Mouse (Mus musculus) urinary bladder, postnatal 25 days (tissue): ENCODE measurements around the gene Gm45213.

Experiments used
- DNase-seq: peaks from one replicate; pipeline ENCODE4 v3.0.0; 2022; ENCODE audit warnings: low spot score

The Gm45213 gene

GRCm38 (mm10) chr7:66043552-66044459 is at the start of gene Gm45213:
TSS of gene Gm45213 (plus strand) at chr7:66043602.
- no peak for DNase-seq

DNA sequence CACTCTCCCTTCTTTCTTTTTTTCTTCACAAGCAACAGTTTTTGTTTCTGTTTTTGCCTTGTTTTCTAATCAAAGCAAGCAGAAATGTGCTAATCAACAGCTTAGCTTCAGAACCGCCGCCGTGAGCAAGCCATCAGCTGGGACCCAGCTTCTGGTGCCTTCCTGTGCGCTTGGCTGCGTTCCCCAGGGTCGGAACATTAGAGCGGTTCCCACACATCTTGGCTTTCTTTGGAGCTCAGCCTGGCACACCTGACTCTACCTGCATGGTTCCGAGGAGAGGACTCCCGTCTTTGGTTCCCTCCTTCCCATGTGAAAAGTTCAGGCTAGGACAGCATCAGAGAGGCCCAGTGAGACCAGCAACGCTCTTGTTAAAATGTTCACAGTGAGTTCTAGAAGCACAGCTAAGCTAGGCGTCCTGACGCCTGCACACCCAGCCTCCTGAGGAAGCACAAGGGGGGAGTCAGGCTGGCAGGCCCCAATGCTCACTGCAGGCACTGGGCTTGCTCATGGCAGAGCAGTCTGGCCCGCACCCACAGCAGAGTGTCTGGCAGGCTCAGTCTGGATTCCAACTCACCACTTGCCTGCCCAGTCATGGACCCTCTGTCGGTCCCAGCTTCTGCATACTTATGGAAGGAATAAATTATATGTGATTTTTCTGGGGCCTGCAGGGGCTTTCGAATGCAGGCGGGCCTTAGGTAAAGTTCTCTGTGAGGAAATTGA is 42.2 kb upstream of the Gm45213 start:
- no peak for DNase-seq

DNA sequence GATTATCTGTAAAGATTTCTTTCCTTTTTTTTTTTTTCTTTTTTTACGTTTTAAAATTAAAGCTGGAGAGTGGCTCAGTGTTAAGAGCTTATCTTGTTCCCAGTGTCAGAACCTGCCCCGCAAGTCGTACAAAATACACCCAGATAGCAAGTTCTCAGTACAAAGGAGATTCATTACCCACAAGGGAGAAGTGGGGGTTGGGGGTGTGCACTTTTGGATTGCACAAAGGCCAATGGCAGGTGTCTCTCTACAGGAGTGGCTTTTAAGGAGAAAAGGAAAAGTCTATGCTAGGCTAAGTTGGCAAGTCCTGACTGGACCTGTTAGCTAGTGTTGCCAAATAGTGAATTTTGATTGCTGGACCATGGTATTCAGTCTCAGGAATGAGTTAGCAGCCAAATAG is 41.6 kb upstream of the Gm45213 start:
- DNase-seq = no peak

- no peak for DNase-seq
These were observed 40.0 kb upstream of the Gm45213 start for GRCm38 (mm10) chr7:66003447-66003846.

DNA sequence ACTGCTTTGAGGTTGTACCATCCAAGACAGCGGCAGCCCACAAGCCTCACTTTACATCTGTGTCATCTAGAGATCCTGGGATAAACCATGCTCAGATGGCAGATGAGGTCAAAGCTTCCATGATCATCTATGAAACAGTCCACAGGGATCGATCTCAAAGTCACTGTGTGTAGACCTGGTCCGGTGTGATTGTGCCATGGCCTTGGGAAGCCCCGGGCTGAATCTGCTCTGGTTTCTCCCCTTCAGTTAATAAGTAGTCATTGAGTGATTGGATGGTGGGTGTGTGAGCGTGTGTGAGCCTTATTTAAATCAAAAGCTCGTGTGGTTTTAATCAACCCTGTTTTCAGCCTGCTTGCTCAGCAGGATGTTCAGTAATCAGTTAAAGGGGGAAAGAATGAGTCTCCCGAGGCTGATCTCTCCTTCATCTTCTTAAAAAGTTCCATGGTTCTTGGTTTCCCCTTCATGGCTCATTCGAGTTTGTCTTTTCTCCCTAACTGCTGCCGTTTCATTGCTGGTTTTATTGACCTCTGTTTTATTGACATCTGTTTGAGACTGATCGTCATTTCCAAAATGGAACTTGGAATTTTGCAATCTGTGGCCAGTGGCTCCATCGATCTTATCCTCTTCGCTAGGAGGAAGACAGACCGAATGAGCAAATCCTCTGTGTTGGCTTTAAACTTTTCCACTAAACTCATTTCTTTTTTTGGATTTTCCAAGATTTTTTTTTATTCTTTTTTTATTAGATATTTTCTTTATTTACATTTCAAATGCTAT is 39.4 kb upstream of the Gm45213 start:
- no peak for DNase-seq

- DNase-seq = no peak
These were observed 38.3 kb upstream of the Gm45213 start for GRCm38 (mm10) chr7:66005066-66005465.

DNA sequence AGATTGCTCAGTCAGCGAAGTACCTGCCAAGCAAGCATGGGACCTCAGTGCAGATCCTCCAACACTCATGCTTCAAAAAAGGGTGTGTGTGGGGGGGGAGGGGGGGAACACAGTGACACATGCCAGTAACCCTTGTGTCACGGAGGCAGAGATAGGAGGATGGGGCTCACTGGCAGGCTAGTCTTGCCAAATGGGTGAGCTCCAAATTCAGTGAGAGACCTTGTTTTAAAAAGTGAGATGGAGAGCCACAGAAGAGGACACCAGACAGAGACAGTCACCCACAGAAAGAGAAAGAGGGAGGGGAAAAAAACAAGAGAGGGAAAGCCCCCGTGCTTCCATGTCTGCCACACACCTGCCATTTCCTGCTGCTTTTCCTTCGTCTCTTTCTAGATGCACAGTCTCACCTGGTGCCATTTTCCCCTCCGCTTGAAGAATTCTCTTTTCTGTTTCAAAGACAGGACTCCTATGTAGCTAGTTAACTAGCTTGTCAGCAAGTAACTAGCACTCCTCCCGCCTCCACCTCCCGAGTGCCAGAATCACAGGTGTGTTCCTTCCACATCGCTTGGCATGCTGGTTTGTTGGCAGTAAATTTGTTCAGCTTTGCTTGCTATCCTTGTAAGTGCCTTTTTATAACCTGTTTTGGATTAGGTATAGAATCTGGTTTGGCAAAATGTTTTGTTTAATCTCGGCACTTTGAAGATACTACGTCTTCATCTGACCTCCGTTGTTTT is 35.1 kb upstream of the Gm45213 start:
- no peak for DNase-seq

DNA sequence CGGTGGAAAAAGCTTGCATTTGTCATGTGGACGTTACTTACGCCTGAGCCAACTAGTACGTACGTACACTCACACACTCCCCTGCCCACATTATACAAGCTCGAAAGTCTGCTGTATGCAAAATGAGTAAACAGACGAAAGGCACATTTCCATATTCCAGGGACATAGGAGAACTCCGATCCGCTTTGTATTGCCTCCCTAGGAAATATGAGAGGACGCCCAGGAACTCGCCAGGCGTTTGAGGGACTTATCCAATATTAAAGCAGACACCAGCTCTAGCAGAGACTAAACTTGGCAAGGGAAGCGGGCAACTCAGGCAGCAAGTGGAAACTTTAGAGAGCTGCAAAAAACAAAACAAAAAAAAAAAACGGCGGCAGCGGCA is 34.5 kb upstream of the Gm45213 start:
- DNase-seq = no peak

GRCm38 (mm10) chr7:66010518-66010917 is 32.9 kb upstream of the Gm45213 start:
- no peak for DNase-seq

DNA sequence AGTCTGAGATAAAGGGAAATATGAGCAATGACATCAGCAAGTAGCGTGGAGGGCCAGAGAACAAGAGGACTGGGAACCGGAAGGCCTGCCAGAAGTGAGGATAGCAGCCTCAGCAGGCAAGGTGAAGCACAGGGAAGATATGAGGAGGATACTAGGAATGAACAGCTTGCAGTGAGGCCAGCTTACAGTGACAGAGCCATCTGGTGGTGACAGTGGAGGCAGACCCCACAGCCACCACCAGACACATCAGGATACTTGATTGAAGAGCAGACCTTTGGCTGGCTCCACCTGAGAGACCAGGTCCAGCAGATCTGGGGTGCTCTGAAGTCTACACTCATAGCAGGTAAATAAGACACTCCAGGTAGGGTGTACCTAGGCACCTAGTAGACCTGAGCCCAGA is 15.7 kb upstream of the Gm45213 start:
- DNase-seq = no peak

DNA sequence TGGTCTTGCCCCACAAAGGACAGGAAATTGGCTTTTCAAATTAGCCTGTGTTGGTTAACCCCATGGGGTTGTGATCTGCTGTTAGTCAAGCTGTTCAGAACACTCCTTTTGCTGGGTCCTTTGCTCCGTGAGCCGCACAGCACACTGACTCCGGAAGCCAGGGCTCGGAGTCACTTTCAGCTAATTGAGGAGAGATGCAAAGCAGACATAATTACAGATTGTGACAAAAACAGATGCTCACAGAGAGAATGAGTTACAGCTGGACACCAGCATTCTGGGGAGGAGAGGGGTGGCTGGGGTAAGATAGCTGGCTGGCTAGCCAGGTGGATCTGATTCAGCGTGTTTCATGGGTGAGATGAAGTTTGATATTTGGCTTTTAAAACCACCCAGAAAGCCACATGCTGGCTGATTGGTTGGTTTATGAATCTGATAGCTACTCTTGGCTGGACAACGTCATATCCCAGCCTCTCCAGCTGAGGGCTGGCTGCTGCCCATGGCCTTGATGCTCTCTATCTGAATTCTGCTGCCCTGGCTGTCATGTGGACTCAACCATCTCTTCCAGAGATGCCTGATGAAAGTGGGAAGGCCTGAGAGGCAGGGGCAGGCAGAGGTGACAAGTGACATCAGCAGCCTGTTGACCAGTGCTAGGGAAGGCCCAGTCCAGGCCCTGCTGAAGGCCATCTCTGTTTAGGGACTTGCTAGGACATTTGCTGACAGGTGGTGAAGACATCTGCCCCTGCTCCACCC is 14.5 kb upstream of the Gm45213 start:
- DNase-seq = no peak

DNA sequence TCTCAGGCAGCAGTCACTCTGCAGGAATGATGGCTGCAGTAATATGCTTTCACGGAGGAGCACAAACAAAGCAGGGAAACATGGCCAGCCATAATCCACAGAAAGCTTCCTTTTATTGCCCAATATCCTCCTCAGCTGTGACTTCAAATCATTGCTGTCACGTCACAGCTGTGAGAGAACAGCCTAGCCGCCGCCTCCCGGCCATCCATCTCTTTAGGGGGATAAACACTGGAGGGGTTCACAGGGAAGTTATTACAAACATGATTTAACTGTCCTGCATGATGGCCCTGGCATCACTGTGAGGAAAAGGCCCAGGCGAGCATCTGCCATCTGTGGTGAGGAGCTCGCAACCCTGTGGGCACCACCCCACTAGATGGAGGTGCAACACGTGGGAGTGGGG is 6.6 kb upstream of the Gm45213 start:
- no peak for DNase-seq

GRCm38 (mm10) chr7:66038261-66038660 is 5.1 kb upstream of the Gm45213 start:
- no peak for DNase-seq

DNA sequence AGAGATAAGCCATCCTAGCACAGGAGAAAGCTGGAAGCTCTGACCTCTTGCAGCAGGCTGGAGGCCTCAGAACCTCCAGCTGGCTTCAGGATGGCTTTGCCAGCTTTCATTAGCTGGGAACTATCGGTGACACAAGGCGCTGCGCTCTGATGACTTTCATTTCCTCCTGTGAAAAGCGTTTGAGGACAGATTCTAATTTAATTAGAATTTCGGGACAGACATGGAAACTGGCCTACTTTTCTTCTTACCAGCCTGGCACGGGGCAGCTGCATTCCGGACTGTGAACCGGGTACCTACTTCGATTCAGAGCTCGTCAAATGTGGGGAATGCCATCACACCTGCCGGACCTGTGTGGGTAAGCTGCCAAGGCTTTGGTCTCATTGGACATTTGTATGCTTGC is 4.7 kb upstream of the Gm45213 start:
- DNase-seq = no peak

GRCm38 (mm10) chr7:66040026-66040814 is 3.2 kb upstream of the Gm45213 start:
- DNase-seq = no peak

DNA sequence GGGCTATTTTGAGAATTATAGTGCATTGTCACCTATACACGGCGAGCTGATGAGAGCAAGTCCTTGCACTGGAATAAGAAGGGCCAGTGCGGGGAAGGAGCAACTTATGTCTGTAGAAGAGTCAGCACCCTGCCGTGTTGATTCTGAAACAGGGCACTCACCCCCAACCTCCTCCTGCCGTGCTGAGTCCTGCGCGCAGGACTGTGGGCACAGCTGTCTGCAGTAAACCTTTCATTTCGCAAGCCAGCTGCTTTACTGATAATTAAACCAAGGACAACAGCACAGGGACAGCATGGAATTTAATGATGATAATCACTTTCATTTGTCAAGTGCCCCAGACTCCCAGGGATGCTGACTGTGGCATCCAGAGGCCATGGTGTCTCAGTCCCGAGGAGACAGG is 1.2 kb downstream of the Gm45213 start:
- DNase-seq = no peak

DNA sequence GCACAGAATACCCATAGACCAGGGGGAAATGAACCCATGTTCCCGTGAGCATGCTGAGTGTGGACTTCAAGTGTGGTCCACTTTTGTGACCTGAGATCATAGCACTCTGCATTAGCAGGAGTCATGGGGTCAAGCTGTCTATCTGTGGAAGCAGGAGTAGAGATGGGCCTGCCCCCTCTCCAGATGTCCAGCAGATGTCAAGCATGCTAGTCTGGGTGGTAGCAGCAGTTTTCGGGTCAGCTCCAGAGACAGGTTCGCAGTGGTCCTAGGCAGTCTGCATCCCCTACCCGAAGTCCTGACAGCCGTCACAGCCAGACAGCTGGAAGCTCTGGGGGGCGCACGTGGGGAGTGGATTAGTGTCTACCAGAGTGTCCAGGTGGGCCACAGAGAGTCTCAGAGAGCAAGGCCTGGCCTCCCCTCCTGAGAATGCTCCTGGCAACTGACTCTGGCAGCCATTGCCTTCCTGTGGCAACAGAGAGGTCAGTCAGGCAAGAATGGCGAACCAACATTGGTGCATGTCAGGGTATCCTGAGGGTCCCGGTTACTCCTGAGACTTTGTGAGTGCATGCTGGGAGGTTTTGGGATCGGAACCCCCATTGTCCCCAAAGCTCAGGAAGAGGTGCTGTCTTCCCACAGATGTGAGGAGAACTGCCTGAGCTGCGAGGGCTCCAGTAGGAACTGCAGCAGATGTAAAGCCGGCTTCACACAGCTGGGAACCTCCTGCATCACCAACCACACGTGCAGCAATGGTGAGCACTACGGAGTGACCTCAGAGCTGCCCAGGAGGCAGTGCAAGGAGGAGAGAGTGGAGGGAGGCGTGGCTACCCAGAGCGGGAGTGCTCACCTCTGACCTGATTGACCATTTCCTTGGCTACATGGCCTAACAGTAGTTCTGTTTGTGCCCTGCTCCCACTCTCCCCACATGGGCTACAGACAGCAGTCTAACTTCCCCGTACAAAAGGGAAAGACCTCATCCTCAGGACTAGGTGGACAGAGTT is 3.8 kb downstream of the Gm45213 start:
- no peak for DNase-seq

DNA sequence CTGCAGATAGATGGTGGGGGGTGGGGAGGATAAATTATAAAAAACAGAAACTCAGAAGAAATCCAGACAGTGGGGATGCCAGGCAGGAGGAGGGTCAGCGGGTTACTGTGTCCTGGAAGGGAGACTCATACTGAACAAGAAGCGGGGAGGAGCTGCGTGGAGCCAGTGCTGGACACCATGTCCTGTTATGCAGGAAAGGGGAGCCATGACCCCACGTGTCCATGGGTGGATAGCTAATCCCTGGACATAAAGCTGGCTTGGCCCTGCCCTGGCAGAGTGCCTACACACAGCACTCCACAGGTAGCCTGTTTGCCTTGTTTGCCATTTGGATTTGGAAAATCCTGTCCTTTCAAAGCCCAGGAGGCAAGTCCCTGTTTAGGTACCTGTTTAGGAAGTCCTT is 4.6 kb downstream of the Gm45213 start:
- no peak for DNase-seq
